Mouse (Mus musculus): ENCODE results near the gene Frmpd2. TPM values are rescaled to one million over a fixed set of nuclear protein-coding genes. Genes with fewer than 3 reads are reported as not detected.

The Frmpd2 gene
- polyA plus RNA-seq, 1 experiment from 2014 or later, result not detected

GRCm38 (mm10) chr14:33549856-33550255, 78.4 kb downstream of the Frmpd2 start:
- H3K4me2 ChIP-seq (replicated peaks), result no peak overlapping the region
- no peaks in the 10 kb centered on the region for H3K9me3 ChIP-seq
- H3K27me3 ChIP-seq, result no peaks in the 10 kb centered on the region
- peaks cover 7% of the 10 kb centered on the region; the same call in 1 of the 2 replicates for H3K4me1 ChIP-seq
- no peak overlapping the region for H3K4me3 ChIP-seq
- no peak overlapping the region for H3K27ac ChIP-seq
- no peaks in the 10 kb centered on the region for H3K36me3 ChIP-seq
- WGBS, result 77% methylated on average over 6 of the region's 6 CpGs
- no peak overlapping the region for H3K9ac ChIP-seq
- ATAC-seq (ENCODE audit: low FRiP score, low read depth), result no peak

GRCm38 (mm10) chr14:33570737-33571136, 99.2 kb downstream of the Frmpd2 start:
- H3K27ac ChIP-seq, result no peak overlapping the region
- no peak overlapping the region for H3K4me2 ChIP-seq (replicated peaks)
- no peaks in the 10 kb centered on the region for H3K9me3 ChIP-seq
- no peak for ATAC-seq (ENCODE audit: low FRiP score, low read depth)
- no peak overlapping the region for H3K9ac ChIP-seq
- no peak overlapping the region for H3K4me3 ChIP-seq
- no peaks in the 10 kb centered on the region for H3K4me1 ChIP-seq
- no peaks in the 10 kb centered on the region for H3K27me3 ChIP-seq
- 42% methylated on average over 6 of the region's 6 CpGs for WGBS
- H3K36me3 ChIP-seq, result no peaks in the 10 kb centered on the region

GRCm38 (mm10) chr14:33573643-33574042, 102.1 kb downstream of the Frmpd2 start:
- no peak for ATAC-seq (ENCODE audit: low FRiP score, low read depth)
- Histone ChIP-seq H3K4me2 (replicated peaks) (no peak overlapping the region), H3K9me3 (no peaks in the 10 kb centered on the region), H3K36me3 (no peaks in the 10 kb centered on the region), H3K27me3 (no peaks in the 10 kb centered on the region), H3K4me1 (no peaks in the 10 kb centered on the region), H3K27ac (no peak overlapping the region), H3K4me3 (no peak overlapping the region), H3K9ac (no peak overlapping the region)
- 72% methylated on average over 3 of the region's 3 CpGs for WGBS

GRCm38 (mm10) chr14:33579771-33580484, 108.4 kb downstream of the Frmpd2 start:
- ATAC-seq (ENCODE audit: low FRiP score, low read depth), result no peak
- no peak overlapping the region for H3K9ac ChIP-seq
- 51% methylated on average over 7 of the region's 7 CpGs for WGBS

GRCm38 (mm10) chr14:33588951-33589350, 117.5 kb downstream of the Frmpd2 start, which contains the start of gene Ptpn20:
Gene Ptpn20 (plus strand): TSS chr14:33589207.
- H3K27ac ChIP-seq, result no peak within 1 kb of the TSS
- no peaks in the 10 kb centered on the region for H3K36me3 ChIP-seq
- WGBS, result 59% methylated on average over 14 of the region's 14 CpGs
- ATAC-seq (ENCODE audit: low FRiP score, low read depth), result no peak
- H3K4me1 ChIP-seq, result no peaks in the 10 kb centered on the region
- H3K4me2 ChIP-seq (replicated peaks), result no peak within 1 kb of the TSS
- 0 out of 2 replicates have a peak, but pooled peaks cover 5% of the 10 kb centered on the region for H3K9me3 ChIP-seq
- H3K27me3 ChIP-seq, result no peaks in the 10 kb centered on the region
- H3K9ac ChIP-seq, result no peak within 1 kb of the TSS
- H3K4me3 ChIP-seq, result no peak within 1 kb of the TSS

More at GRCm38 (mm10) chr14:33579771-33580484, 108.4 kb downstream of the Frmpd2 start:
- Histone ChIP-seq H3K27me3 (no peaks in the 10 kb centered on the region), H3K9me3 (0 out of 2 replicates have a peak, but pooled peaks cover 5% of the 10 kb centered on the region), H3K4me2 (replicated peaks) (no peak overlapping the region), H3K27ac (no peak overlapping the region), H3K4me3 (no peak overlapping the region), H3K4me1 (0 out of 2 replicates have a peak, but pooled peaks cover 3% of the 10 kb centered on the region), H3K36me3 (no peaks in the 10 kb centered on the region)

GRCm38 (mm10) chr14:33598376-33599130, 127.1 kb downstream of the Frmpd2 start:
- no peaks in the 10 kb centered on the region for H3K36me3 ChIP-seq
- H3K4me1 ChIP-seq, result no peaks in the 10 kb centered on the region
- H3K9me3 ChIP-seq, result no peaks in the 10 kb centered on the region
- 0 out of 2 replicates have a peak, but pooled peaks cover 3% of the 10 kb centered on the region for H3K27me3 ChIP-seq
- whole genome bisulfite sequencing, result 90% methylated on average over 9 of the region's 9 CpGs
- no peak overlapping the region for H3K4me2 ChIP-seq (replicated peaks)
- no peak overlapping the region for H3K27ac ChIP-seq
- ATAC-seq (ENCODE audit: low FRiP score, low read depth), result no peak
- no peak overlapping the region for H3K9ac ChIP-seq
- no peak overlapping the region for H3K4me3 ChIP-seq

GRCm38 (mm10) chr14:33607431-33607830, 135.9 kb downstream of the Frmpd2 start:
- Histone ChIP-seq H3K4me2 (replicated peaks) (no peak overlapping the region), H3K9ac (no peak overlapping the region), H3K4me3 (no peak overlapping the region), H3K9me3 (no peaks in the 10 kb centered on the region), H3K36me3 (no peaks in the 10 kb centered on the region), H3K4me1 (no peaks in the 10 kb centered on the region), H3K27ac (no peak overlapping the region), H3K27me3 (no peaks in the 10 kb centered on the region)
- ATAC-seq (ENCODE audit: low FRiP score, low read depth), result no peak
- WGBS, result 84% methylated on average over 10 of the region's 10 CpGs

Other genes with a start within 250 kb of the Frmpd2 start
- gene Mapk8, start 24.5 kb upstream of the Frmpd2 start, polyA plus RNA-seq (2015; fragmentation: Nextera tagmentation; extraction: Ambion mirVana), result 24.0 TPM in 2 replicates
- 0.23 and 0.24 TPM in 2 replicates for gene Ptpn20, start 117.5 kb downstream of the Frmpd2 start, polyA plus RNA-seq (2015; fragmentation: Nextera tagmentation; extraction: Ambion mirVana)